Mouse (Mus musculus) CH12.LX (cell line): ENCODE results near the gene Mrpl14. TPM values are rescaled to one million over a fixed set of nuclear protein-coding genes. Genes with fewer than 3 reads are reported as not detected.
A peak's percentile ranks its signal among the peaks of the same experiment; 100 is the strongest.

Experiments
- DNase-seq: peaks from one replicate; pipeline ENCODE4 v3.0.0-alpha.2; 2013; ENCODE audit errors: extremely low read depth
- H3K27ac ChIP-seq: 2 replicates; pipeline ENCODE4 v1.5.1; 2012; ENCODE audit warnings: low read depth, mild to moderate bottlenecking, control low read depth, moderate library complexity; ENCODE audit not compliant: insufficient read depth
- H3K27me3 ChIP-seq: replicated peaks from 2 replicates; pipeline ENCODE3; 2012; ENCODE audit warnings: inconsistent platforms
- H3K36me3 ChIP-seq, 2 experiments: replicated peaks in 1 of 2; 2 replicates each; pipeline versions ENCODE3 to v1.6.1; 2012; ENCODE audit warnings: inconsistent platforms in 1 of 2, low read length in 1 of 2, mild to moderate bottlenecking in 1 of 2, mixed read lengths in 1 of 2, moderate library complexity in 1 of 2; ENCODE audit not compliant: control insufficient read depth in 1 of 2, insufficient read depth in 1 of 2
- H3K4me1 ChIP-seq, 2 experiments: 2 replicates each; pipeline ENCODE4 v1.6.1; 2012; ENCODE audit warnings: inconsistent platforms in 1 of 2, moderate library complexity in 1 of 2; ENCODE audit not compliant: insufficient read depth in 2 of 2, control insufficient read depth in 1 of 2
- H3K4me2 ChIP-seq: 2 replicates; pipeline ENCODE4 v1.6.1; 2012; ENCODE audit warnings: low read depth, mild to moderate bottlenecking, control low read depth; ENCODE audit not compliant: poor library complexity, insufficient read depth, severe bottlenecking
- H3K4me3 ChIP-seq, 3 experiments: fragments of 150-350 bp in 1 of 3; sonication (generic) in 1 of 3; replicated peaks in 1 of 3; 2 replicates each; pipeline versions ENCODE3 to v1.5.1; 2011 to 2012; ENCODE audit warnings: low read depth in 2 of 3, low read length in 2 of 3, mild to moderate bottlenecking in 2 of 3, moderate library complexity in 2 of 3, control low read depth in 1 of 3, improper control_type of control experiment in 1 of 3, inconsistent platforms in 1 of 3, mixed read lengths in 1 of 3; ENCODE audit not compliant: poor library complexity in 1 of 3
- H3K79me2 ChIP-seq: replicated peaks from 2 replicates; pipeline ENCODE4 v1.6.1; 2012; ENCODE audit warnings: mild to moderate bottlenecking, moderate library complexity; ENCODE audit not compliant: control insufficient read depth, poor library complexity, insufficient read depth, severe bottlenecking; ENCODE audit errors: extremely low read depth
- H3K9ac ChIP-seq: 2 replicates; pipeline ENCODE4 v1.6.1; 2012; ENCODE audit warnings: low read depth, mild to moderate bottlenecking, control low read depth, moderate library complexity; ENCODE audit not compliant: insufficient read depth
- H3K9me3 ChIP-seq: replicated peaks from 2 replicates; pipeline ENCODE3; 2012; ENCODE audit warnings: low read length, inconsistent platforms, mixed read lengths
- BHLHE40 ChIP-seq: IDR thresholded peaks from 2 replicates; pipeline ENCODE4 v1.6.1; 2011; ENCODE audit warnings: mild to moderate bottlenecking, low read depth, low read length, improper control_type of control experiment
- CTCF ChIP-seq, 2 experiments: IDR thresholded peaks in 1 of 2; conservative IDR thresholded peaks in 1 of 2; 2 replicates each; pipeline ENCODE4 v1.5.1; 2011 to 2012; ENCODE audit warnings: low read depth in 2 of 2, low read length in 2 of 2, improper control_type of control experiment in 1 of 2, inconsistent platforms in 1 of 2, mild to moderate bottlenecking in 1 of 2, moderate library complexity in 1 of 2
- E2F4 ChIP-seq: IDR thresholded peaks from 2 replicates; pipeline ENCODE4 v1.6.1; 2011; ENCODE audit warnings: low read depth, low read length, improper control_type of control experiment; ENCODE audit not compliant: insufficient replicate concordance
- EP300 ChIP-seq: IDR thresholded peaks from 2 replicates; pipeline ENCODE4 v1.6.1; 2011; ENCODE audit warnings: low read length, improper control_type of control experiment
- ETS1 ChIP-seq: conservative IDR thresholded peaks from 2 replicates; pipeline ENCODE4 v1.6.1; 2012; ENCODE audit warnings: low read depth, mild to moderate bottlenecking, inconsistent platforms, low read length, improper control_type of control experiment, moderate library complexity
- GABPA ChIP-seq: IDR thresholded peaks from 2 replicates; pipeline ENCODE4 v1.6.1; 2012; ENCODE audit warnings: low read depth, low read length, improper control_type of control experiment, inconsistent platforms; ENCODE audit not compliant: insufficient replicate concordance
- HCFC1 ChIP-seq: IDR thresholded peaks from 2 replicates; pipeline ENCODE4 v1.6.1; 2012; ENCODE audit warnings: low read depth, mild to moderate bottlenecking, inconsistent platforms, low read length, improper control_type of control experiment
- IRF4 ChIP-seq: IDR thresholded peaks from 2 replicates; pipeline ENCODE4 v1.6.1; 2014; ENCODE audit warnings: low read depth, mild to moderate bottlenecking, inconsistent platforms, low read length, improper control_type of control experiment
- JUND ChIP-seq: conservative IDR thresholded peaks from 2 replicates; pipeline ENCODE4 v1.6.1; 2011; ENCODE audit warnings: low read depth, low read length, improper control_type of control experiment
- MAX ChIP-seq: IDR thresholded peaks from 2 replicates; pipeline ENCODE4 v1.6.1; 2011; ENCODE audit warnings: low read length, improper control_type of control experiment
- MAZ ChIP-seq: IDR thresholded peaks from 2 replicates; pipeline ENCODE4 v1.6.1; 2012; ENCODE audit warnings: low read depth, mild to moderate bottlenecking, inconsistent platforms, low read length, improper control_type of control experiment, moderate library complexity
- MEF2A ChIP-seq: IDR thresholded peaks from 2 replicates; pipeline ENCODE4 v1.6.1; 2014; ENCODE audit warnings: low read depth, mild to moderate bottlenecking, inconsistent platforms, low read length, improper control_type of control experiment, borderline replicate concordance
- MXI1 ChIP-seq: IDR thresholded peaks from 2 replicates; pipeline ENCODE4 v1.6.1; 2011; ENCODE audit warnings: mild to moderate bottlenecking, low read depth, low read length, improper control_type of control experiment
- MYC ChIP-seq: IDR thresholded peaks from 2 replicates; pipeline ENCODE4 v1.6.1; 2011; ENCODE audit warnings: low read depth, mild to moderate bottlenecking, improper control_type of control experiment, low read length
- NELFE ChIP-seq: IDR thresholded peaks from 2 replicates; pipeline ENCODE4 v1.6.1; 2011; ENCODE audit warnings: low read depth, low read length, improper control_type of control experiment
- NRF1 ChIP-seq: IDR thresholded peaks from 2 replicates; pipeline ENCODE4 v1.6.1; 2014; ENCODE audit warnings: low read depth, mild to moderate bottlenecking, inconsistent platforms, low read length, improper control_type of control experiment, moderate library complexity
- POLR2A ChIP-seq: IDR thresholded peaks from 2 replicates; pipeline ENCODE4 v1.6.1; 2011; ENCODE audit warnings: low read depth, mild to moderate bottlenecking, improper control_type of control experiment, low read length
- SIN3A ChIP-seq: IDR thresholded peaks from 2 replicates; pipeline ENCODE4 v1.6.1; 2012; ENCODE audit warnings: low read length, improper control_type of control experiment, inconsistent platforms
- SMC3 ChIP-seq: IDR thresholded peaks from 2 replicates; pipeline ENCODE4 v1.6.1; 2011; ENCODE audit warnings: low read depth, low read length, improper control_type of control experiment
- UBTF ChIP-seq: IDR thresholded peaks from 2 replicates; pipeline ENCODE4 v1.6.1; 2012; ENCODE audit warnings: low read depth, mild to moderate bottlenecking, inconsistent platforms, low read length, improper control_type of control experiment, moderate library complexity
- USF1 ChIP-seq: IDR thresholded peaks from 2 replicates; pipeline ENCODE4 v1.6.1; 2014; ENCODE audit warnings: low read depth, mild to moderate bottlenecking, inconsistent platforms, low read length, improper control_type of control experiment
- ZC3H11A ChIP-seq: IDR thresholded peaks from 2 replicates; pipeline ENCODE4 v1.6.1; 2012; ENCODE audit warnings: low read depth, mild to moderate bottlenecking, inconsistent platforms, low read length, improper control_type of control experiment
- ZMIZ1 ChIP-seq: IDR thresholded peaks from 2 replicates; pipeline ENCODE4 v1.6.1; 2012; ENCODE audit warnings: low read depth, mild to moderate bottlenecking, inconsistent platforms, low read length, improper control_type of control experiment
- ZNF384 ChIP-seq: IDR thresholded peaks from 2 replicates; pipeline ENCODE4 v1.6.1; 2012; ENCODE audit warnings: low read depth, low read length, improper control_type of control experiment, inconsistent platforms
- dilution Hi-C: fragments of 300-500 bp; cut with MboI; formaldehyde crosslinking; loops from 2 replicates; pipeline ENCODE4 v1.14.3; 2020; ENCODE audit warnings: low sequenced_read_pairs; ENCODE audit not compliant: extremely low pct_unique_long_range_greater_than_20kb, extremely low pct_ligation_motif_present
- in situ Hi-C: fragments of 300-500 bp; cut with MboI; formaldehyde crosslinking; loops from 3 replicates; pipeline ENCODE4 v1.14.3; 2019; ENCODE audit warnings: low sequenced_read_pairs, low pct_ligation_motif_present, low pct_unique_long_range_greater_than_20kb, mixed read lengths
- polyA plus RNA-seq: library from polyadenylated mRNA; unstranded; fragments of >175 nt; gene quantifications from 2 replicates; pipeline ENCODE4 v1.2.1, GENCODE M21; 2012; ENCODE audit warnings: low read depth; ENCODE audit not compliant: insufficient read length
- total RNA-seq, 2 experiments: library from RNA; depleted of rRNA; stranded (reverse); fragments of 300-350 nt in 1 of 2; fragments of >200 nt in 1 of 2; gene quantifications; 2 replicates each; pipeline ENCODE4 v1.2.3; 2012 to 2014

Mrpl14 gene
- total and polyA plus RNA-seq, 3 experiments = 46.1 to 62.5 (median 56.9) TPM

GRCm38 (mm10) chr17:45644185-45644584 lies 41.9 kb upstream of the Mrpl14 start:
- DNase-seq = no peak
- TF ChIP-seq ZC3H11A (no peak), EP300 (no peak), MXI1 (no peak), CTCF (conservative IDR thresholded peaks at IDR 0.05 in 1 of 2, IDR thresholded peaks at IDR 0.05 in 1 of 2; ENCODE audit: low read depth in 2 of 2, low read length in 2 of 2) (peak in 1 of 2 experiments; percentile 26; a peak in 2 of 4 replicates), ETS1 (no peak), JUND (no peak)
- in situ Hi-C loops (no loop called here), dilution Hi-C loops (no loop called here)
- no peak overlapping the region for H3K27ac ChIP-seq
- H3K9me3 ChIP-seq = peaks cover 4% of the 10 kb centered on the region
- no peaks in the 10 kb centered on the region for H3K27me3 ChIP-seq
- no peaks in the 10 kb centered on the region for H3K79me2 ChIP-seq
- no peak overlapping the region for H3K4me2 ChIP-seq
- H3K36me3 ChIP-seq = no peaks in the 10 kb centered on the region
- H3K9ac ChIP-seq = no peak overlapping the region
- H3K4me3 ChIP-seq = no peak overlapping the region
- H3K4me1 ChIP-seq = peaks cover 4 to 7% of the 10 kb centered on the region in 2 experiments

- in situ Hi-C loops = loop anchor here (25.0 kb wide), 1 partner anchor 166 kb away; the partner anchor contains the start of gene Spats1
- Histone ChIP-seq H3K4me3 (no peak overlapping the region), H3K27me3 (peaks cover 1% of the 10 kb centered on the region), H3K36me3 (no peaks in the 10 kb centered on the region), H3K9me3 (no peaks in the 10 kb centered on the region), H3K9ac (no peak overlapping the region), H3K79me2 (no peaks in the 10 kb centered on the region), H3K4me2 (no peak overlapping the region), H3K4me1 (no peaks in the 10 kb centered on the region), H3K27ac (no peak overlapping the region)
- no peak for DNase-seq
- TF ChIP-seq SMC3 = no peak
- TF ChIP-seq MAX = no peak
- no peak for TF ChIP-seq NELFE
- no peak for TF ChIP-seq MAZ
- no peak for TF ChIP-seq MYC
- TF ChIP-seq ZMIZ1 = no peak
- TF ChIP-seq ZNF384 = no peak
- no peak for TF ChIP-seq IRF4
- TF ChIP-seq HCFC1 = no peak
- no peak for TF ChIP-seq NRF1
- TF ChIP-seq MEF2A = no peak
- TF ChIP-seq BHLHE40 = no peak
- no peak for TF ChIP-seq GABPA
- TF ChIP-seq SIN3A = no peak
- TF ChIP-seq UBTF = no peak
- TF ChIP-seq E2F4 = no peak
- TF ChIP-seq POLR2A = no peak
- TF ChIP-seq ZC3H11A = no peak
- no peak for TF ChIP-seq USF1
- dilution Hi-C loops = no loop called here
Measured at GRCm38 (mm10) chr17:45653233-45653632, 32.9 kb upstream of the Mrpl14 start.
